Mouse (Mus musculus) embryonic fibroblast, embryonic 13.5 days (primary cell): ENCODE data around the gene Nt5m. TPM values are rescaled to one million over a fixed set of nuclear protein-coding genes. Genes with fewer than 3 reads are reported as not detected.
A peak's percentile ranks its signal among the peaks of the same experiment; 100 is the strongest.

Experiments
- H3K27ac ChIP-seq: 2 replicates; pipeline ENCODE4 v1.5.1; 2012; ENCODE audit warnings: low read length, control low read depth, inconsistent platforms; ENCODE audit not compliant: insufficient read depth
- H3K4me1 ChIP-seq: 2 replicates; pipeline ENCODE4 v1.6.1; 2011; ENCODE audit warnings: low read length; ENCODE audit not compliant: control insufficient read depth, insufficient read depth
- H3K4me3 ChIP-seq: 2 replicates; pipeline ENCODE4 v1.5.1; 2011; ENCODE audit warnings: mild to moderate bottlenecking, control low read depth, low read length; ENCODE audit not compliant: insufficient read depth
- CTCF ChIP-seq: IDR thresholded peaks from 2 replicates; pipeline ENCODE4 v1.5.1; 2011; ENCODE audit warnings: mild to moderate bottlenecking, control low read depth, low read length, moderate library complexity, borderline replicate concordance; ENCODE audit not compliant: insufficient read depth
- POLR2A ChIP-seq: IDR thresholded peaks from 2 replicates; pipeline ENCODE4 v1.6.1; 2011; ENCODE audit warnings: low read depth, mild to moderate bottlenecking, control low read depth, low read length, moderate library complexity
- polyA plus RNA-seq: library from polyadenylated mRNA; stranded (reverse); fragments of >200 nt; gene quantifications from 2 replicates; pipeline ENCODE4 v1.2.4, GENCODE M21; 2011; ENCODE audit warnings: low read depth; ENCODE audit not compliant: missing spikeins, insufficient read length

Gene Nt5m
- polyA plus RNA-seq, 1 experiment = 15.3 TPM

GRCm38 (mm10) chr11:59880031-59880430 is 40.8 kb downstream of the Nt5m start:
- Histone ChIP-seq H3K27ac (no peak overlapping the region), H3K4me1 (no peaks in the 10 kb centered on the region), H3K4me3 (no peak overlapping the region)
- TF ChIP-seq CTCF = peak; percentile 57
- TF ChIP-seq POLR2A = no peak

- TF ChIP-seq CTCF (no peak), POLR2A (no peak)
- no peaks in the 10 kb centered on the region for H3K4me1 ChIP-seq
- H3K27ac ChIP-seq = no peak overlapping the region
- H3K4me3 ChIP-seq = no peak overlapping the region
These were observed 46.2 kb downstream of the Nt5m start for GRCm38 (mm10) chr11:59885217-59885986.

- no peaks in the 10 kb centered on the region for H3K4me1 ChIP-seq
- no peak overlapping the region for H3K27ac ChIP-seq
- TF ChIP-seq CTCF (no peak), POLR2A (no peak)
- H3K4me3 ChIP-seq = no peak overlapping the region
These were observed 47.7 kb downstream of the Nt5m start for GRCm38 (mm10) chr11:59886952-59887351.

DNA sequence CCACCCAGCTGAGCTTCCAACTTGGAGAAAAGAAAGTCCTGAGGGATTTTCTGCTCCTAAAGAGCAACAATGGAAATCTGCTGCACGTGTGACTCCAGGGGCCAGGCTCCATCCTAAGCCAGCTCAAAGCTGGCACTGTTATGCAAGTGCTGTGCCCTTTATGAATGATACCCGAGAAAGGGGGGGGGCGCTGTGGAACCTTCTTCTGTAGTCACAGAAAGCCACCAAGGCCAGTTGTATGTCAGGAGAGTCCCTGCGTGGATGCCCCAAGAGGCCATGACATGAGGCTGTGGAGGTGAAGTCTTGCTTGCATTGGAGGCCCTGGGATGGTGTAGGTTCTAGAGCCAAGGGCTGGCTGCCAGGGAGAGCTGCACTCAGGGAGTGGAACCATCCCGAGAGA is 48.9 kb downstream of the Nt5m start:
- no peak overlapping the region for H3K27ac ChIP-seq
- TF ChIP-seq CTCF (no peak), POLR2A (no peak)
- no peaks in the 10 kb centered on the region; the same call in 1 of the 2 replicates for H3K4me1 ChIP-seq
- H3K4me3 ChIP-seq = no peak overlapping the region

DNA sequence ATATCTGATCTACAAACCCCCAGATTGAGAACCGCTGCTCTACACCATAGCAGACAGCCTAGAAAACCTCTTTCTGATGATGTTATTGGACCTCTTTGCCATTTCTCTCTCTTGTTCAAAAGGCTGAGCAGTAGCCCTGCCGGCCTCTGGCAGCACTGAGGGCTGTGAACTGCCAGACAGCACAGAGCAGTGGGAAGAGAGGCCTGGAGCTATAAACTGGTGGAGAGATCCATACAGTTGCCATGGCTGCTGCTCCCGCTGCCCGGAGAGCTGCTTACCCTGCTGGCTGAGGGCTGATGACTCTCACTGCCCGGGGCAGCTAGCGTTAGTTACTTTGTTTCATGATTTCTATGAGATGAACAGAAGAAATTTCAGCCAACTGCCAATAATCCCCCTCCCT is 52.6 kb downstream of the Nt5m start:
- Histone ChIP-seq H3K27ac (no peak overlapping the region), H3K4me1 (no peaks in the 10 kb centered on the region; the same call in 1 of the 2 replicates), H3K4me3 (no peak overlapping the region)
- TF ChIP-seq POLR2A = no peak

DNA sequence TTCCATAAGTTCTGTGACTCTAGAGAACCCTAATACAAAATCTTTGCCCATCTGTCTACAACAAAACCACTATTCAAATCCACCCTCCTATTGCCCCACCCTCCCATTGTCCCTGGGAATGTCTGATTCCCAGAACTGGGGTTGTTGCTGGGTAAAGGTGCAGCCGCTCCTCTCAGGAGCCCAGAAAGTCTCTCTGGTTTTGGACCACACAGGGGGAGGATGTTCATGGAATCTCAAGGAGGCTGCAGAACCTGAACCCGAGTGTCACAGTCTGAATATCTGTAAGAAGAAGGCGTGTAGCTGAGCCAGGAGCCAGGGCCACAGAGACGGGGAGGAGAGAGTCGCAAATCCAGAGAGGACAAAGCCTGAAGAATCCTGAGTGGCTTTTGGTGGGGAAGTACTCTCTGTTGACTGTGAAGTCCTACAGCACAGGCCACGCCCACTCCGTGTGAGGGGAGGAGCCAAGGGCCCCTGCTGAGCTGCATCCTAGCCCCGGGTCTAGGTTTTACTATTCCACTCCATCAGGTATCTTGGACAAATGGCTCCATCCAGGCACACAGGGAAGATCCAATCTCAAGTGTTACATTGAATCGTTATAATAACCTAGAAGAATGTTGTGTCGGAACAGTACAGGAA is 54.0 kb downstream of the Nt5m start:
- Histone ChIP-seq H3K4me3 (no peak overlapping the region), H3K27ac (no peak overlapping the region), H3K4me1 (no peaks in the 10 kb centered on the region; the same call in 1 of the 2 replicates)
- TF ChIP-seq CTCF = no peak
- TF ChIP-seq POLR2A = no peak

DNA sequence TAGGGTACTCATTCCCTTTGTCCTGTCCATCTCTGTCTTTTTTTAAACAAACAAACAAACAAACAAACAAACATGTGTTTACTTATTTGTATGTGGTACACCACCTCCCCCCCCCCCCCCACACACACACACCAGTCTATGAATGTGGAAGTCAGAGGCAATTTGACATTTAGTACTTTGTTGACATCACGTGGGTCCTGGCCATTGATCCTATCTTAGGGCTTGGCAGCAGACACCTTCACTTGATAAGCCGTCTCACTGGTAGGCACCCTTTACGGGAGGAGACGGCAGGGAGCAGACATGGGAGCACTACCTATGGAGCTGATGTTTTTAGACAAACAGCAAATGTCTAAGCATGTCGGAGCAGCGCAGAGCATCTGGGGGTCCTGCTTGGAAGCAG is 55.7 kb downstream of the Nt5m start:
- Histone ChIP-seq H3K4me3 (no peak overlapping the region), H3K4me1 (no peaks in the 10 kb centered on the region; the same call in 1 of the 2 replicates), H3K27ac (no peak overlapping the region)
- TF ChIP-seq POLR2A (no peak), CTCF (no peak)

DNA sequence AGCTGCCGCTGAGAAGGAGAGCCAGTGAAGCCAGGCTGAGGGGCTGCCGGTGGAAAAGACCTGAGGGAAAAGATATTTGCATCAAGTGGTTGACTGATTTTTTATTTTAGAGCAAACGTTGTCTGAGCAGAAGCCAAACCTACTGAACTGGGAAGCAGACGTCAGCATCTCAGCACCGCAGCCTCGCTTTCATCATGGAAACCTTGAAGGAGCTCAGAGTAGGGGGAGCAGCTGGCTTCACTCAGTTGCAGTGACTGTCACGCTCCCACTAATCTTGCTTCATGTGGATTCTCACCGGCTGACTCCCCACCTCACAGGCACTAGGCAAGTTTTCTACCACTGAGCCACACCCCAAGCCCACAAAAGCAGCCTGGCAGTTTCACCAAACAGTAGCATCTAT is 56.1 kb downstream of the Nt5m start:
- no peak overlapping the region for H3K27ac ChIP-seq
- H3K4me3 ChIP-seq = no peak overlapping the region
- TF ChIP-seq POLR2A (no peak), CTCF (no peak)
- no peaks in the 10 kb centered on the region; the same call in 1 of the 2 replicates for H3K4me1 ChIP-seq

GRCm38 (mm10) chr11:59897981-59898599 is 58.8 kb downstream of the Nt5m start:
- Histone ChIP-seq H3K4me1 (no peaks in the 10 kb centered on the region), H3K27ac (no peak overlapping the region), H3K4me3 (no peak overlapping the region)
- no peak for TF ChIP-seq POLR2A
- no peak for TF ChIP-seq CTCF
